Mouse (Mus musculus): Measurements from ENCODE around the gene Tnfaip8l2.
"Not testable (repeated sequence)": the region's sequence is repeated elsewhere in the genome, so short reads cannot be mapped to it uniquely, and the experiment has no call there.

Gene Tnfaip8l2

GRCm38 (mm10) chr3:95159987-95160963, 18.1 kb upstream of the Tnfaip8l2 start, which contains the start of gene Sema6c:
Gene Sema6c (plus strand): TSS chr3:95160457.
- DNase-seq (ENCODE audit: low spot score) = peak; percentile 85

- DNase-seq (ENCODE audit: low spot score) = no peak
These were observed 17.4 kb upstream of the Tnfaip8l2 start for GRCm38 (mm10) chr3:95159511-95159986.

- DNase-seq (ENCODE audit: low spot score) = no peak
These were observed 11.7 kb upstream of the Tnfaip8l2 start for GRCm38 (mm10) chr3:95153874-95154273.

GRCm38 (mm10) chr3:95147924-95148323, 5.8 kb upstream of the Tnfaip8l2 start:
- no peak for DNase-seq (ENCODE audit: low spot score)

GRCm38 (mm10) chr3:95142617-95143011, 454 bp upstream of the Tnfaip8l2 start:
- peak; percentile 86 for DNase-seq (ENCODE audit: low spot score)

- DNase-seq (ENCODE audit: low spot score) = no peak
These were observed 686 bp downstream of the Tnfaip8l2 start for GRCm38 (mm10) chr3:95141474-95141873.

- DNase-seq (ENCODE audit: low spot score) = no peak
These were observed 1.4 kb downstream of the Tnfaip8l2 start for GRCm38 (mm10) chr3:95140795-95141194.

GRCm38 (mm10) chr3:95140289-95140595, 1.9 kb downstream of the Tnfaip8l2 start:
- no peak for DNase-seq (ENCODE audit: low spot score)

GRCm38 (mm10) chr3:95139586-95140288, 2.4 kb downstream of the Tnfaip8l2 start:
- DNase-seq (ENCODE audit: low spot score) = no peak

GRCm38 (mm10) chr3:95136336-95136735, 5.8 kb downstream of the Tnfaip8l2 start:
- no peak for DNase-seq (ENCODE audit: low spot score)

- no peak for DNase-seq (ENCODE audit: low spot score)
These were observed 6.6 kb downstream of the Tnfaip8l2 start for GRCm38 (mm10) chr3:95135433-95136052.

- DNase-seq (ENCODE audit: low spot score) = peak; percentile 56
These were observed 7.1 kb downstream of the Tnfaip8l2 start for GRCm38 (mm10) chr3:95135023-95135422.

GRCm38 (mm10) chr3:95134133-95134532, 8.0 kb downstream of the Tnfaip8l2 start:
- DNase-seq (ENCODE audit: low spot score) = not testable (repeated sequence)

GRCm38 (mm10) chr3:95133680-95134101, 8.5 kb downstream of the Tnfaip8l2 start, which contains the start of the genes Scnm1 and Lysmd1:
Gene Scnm1 (minus strand): TSS chr3:95134011.
Gene Lysmd1 (plus strand): TSS chr3:95134088.
- peak; percentile 95 for DNase-seq (ENCODE audit: low spot score)

- no peak for DNase-seq (ENCODE audit: low spot score)
These were observed 9.0 kb downstream of the Tnfaip8l2 start for GRCm38 (mm10) chr3:95133176-95133575.

GRCm38 (mm10) chr3:95132389-95132788, 9.8 kb downstream of the Tnfaip8l2 start:
- not testable (repeated sequence) for DNase-seq (ENCODE audit: low spot score)

- no peak for DNase-seq (ENCODE audit: low spot score)
These were observed 12.1 kb downstream of the Tnfaip8l2 start for GRCm38 (mm10) chr3:95130081-95130480.

- no peak for DNase-seq (ENCODE audit: low spot score)
These were observed 12.9 kb downstream of the Tnfaip8l2 start for GRCm38 (mm10) chr3:95129226-95129651.

- DNase-seq (ENCODE audit: low spot score) = peak; percentile 84
These were observed 17.2 kb downstream of the Tnfaip8l2 start for GRCm38 (mm10) chr3:95124972-95125371.

GRCm38 (mm10) chr3:95124246-95124645, 17.9 kb downstream of the Tnfaip8l2 start, which contains the start of gene Tmod4:
Gene Tmod4 (plus strand): TSS chr3:95124476.
- DNase-seq (ENCODE audit: low spot score) = no peak

- DNase-seq (ENCODE audit: low spot score) = peak; percentile 26
These were observed 20.6 kb downstream of the Tnfaip8l2 start for GRCm38 (mm10) chr3:95121580-95121979.

- no peak for DNase-seq (ENCODE audit: low spot score)
These were observed 24.4 kb downstream of the Tnfaip8l2 start for GRCm38 (mm10) chr3:95117751-95118150.

All from adipocyte (in vitro differentiated cells).